Mouse (Mus musculus): ENCODE results near the gene Cdk18.

Gene Cdk18

DNA sequence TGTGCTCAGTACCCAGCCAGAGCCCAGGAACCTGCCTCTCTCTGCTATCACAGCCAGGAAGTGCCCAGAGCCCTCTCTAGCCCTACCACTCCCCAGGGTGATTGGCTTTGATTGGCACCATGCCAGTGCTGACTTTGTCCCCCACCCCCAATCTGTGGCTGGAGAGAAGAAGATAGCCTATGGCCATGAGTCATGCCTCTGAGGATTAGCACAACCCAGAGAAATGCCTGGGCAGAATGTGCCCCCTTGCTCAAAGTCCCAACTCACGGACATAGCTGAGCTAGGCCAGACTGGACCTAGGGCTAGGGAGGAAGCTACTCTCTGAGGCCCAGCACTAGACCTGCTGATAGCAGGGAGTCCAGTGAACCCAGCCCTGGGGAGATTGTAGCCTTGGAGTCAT lies 10.7 kb upstream of the Cdk18 start:
- DNase-seq (ENCODE audit: extremely low read depth, low read depth), result no peak

- DNase-seq (ENCODE audit: extremely low read depth, low read depth), result no peak
Measured at GRCm38 (mm10) chr1:132149410-132149809, 9.9 kb upstream of the Cdk18 start.

- no peak for DNase-seq (ENCODE audit: extremely low read depth, low read depth)
Measured at GRCm38 (mm10) chr1:132145973-132146685, 6.6 kb upstream of the Cdk18 start.

DNA sequence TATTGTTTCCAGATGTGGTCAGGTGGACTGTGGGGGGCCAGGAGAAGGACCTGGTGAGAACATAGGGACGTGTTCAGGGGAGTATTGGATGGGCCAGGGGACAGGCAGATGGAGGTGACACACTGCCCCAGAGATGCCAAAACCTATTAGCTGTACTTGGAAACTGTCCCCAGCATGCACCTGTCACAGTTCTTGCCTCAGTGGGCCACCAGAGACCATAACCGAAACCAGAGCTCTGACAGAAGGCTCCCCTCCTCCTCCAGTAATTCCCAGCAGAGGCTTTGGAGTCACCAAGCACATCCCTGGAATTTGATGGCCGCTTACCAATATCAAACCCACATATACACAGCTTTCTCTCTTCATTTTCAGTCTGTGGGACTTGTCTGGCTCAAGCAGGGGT lies 5.4 kb upstream of the Cdk18 start:
- no peak for DNase-seq (ENCODE audit: extremely low read depth, low read depth)

DNA sequence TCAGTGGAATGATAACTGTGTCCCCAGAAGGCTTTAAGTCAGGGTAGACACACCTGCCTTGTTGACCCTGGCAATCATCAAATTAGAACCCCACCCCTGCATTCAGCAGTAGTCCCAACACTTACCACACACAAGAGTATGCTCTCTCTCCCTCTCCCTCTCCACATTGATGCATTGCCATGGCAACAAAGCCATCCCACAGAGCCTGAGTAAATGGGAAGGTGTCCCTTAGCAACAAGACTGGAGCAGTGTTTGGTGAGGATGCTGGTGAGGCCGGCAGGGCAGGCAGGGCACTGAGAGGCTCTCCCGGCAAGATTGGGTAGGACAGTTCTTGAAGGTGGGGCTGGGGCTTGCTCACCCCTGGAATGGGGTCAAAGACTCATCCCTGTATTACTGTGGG lies 4.7 kb upstream of the Cdk18 start:
- no peak for DNase-seq (ENCODE audit: extremely low read depth, low read depth)

- DNase-seq (ENCODE audit: extremely low read depth, low read depth), result no peak
Measured at GRCm38 (mm10) chr1:132143730-132144129, 4.2 kb upstream of the Cdk18 start.

DNA sequence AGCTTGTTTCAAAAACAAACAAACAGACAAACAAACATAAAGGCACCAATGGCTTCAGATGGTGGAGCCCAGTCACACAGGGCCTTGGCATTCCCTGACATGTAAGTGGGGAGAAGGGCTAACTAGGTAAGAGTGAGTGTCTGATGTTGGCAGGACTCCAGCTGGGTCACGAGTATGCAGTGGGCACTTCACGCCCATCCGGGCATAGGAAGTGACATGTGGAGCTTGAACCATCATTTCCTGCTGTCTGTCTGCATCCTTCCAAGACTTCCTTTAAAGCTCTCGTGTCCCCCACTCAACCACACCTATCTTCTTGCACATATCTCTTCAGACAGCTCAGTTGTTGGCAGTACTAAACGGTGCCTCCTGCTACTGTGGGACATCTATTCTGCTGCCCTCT lies 3.6 kb upstream of the Cdk18 start:
- no peak for DNase-seq (ENCODE audit: extremely low read depth, low read depth)

- DNase-seq (ENCODE audit: extremely low read depth, low read depth), result no peak
Measured at GRCm38 (mm10) chr1:132141753-132142152, 2.3 kb upstream of the Cdk18 start.

DNA sequence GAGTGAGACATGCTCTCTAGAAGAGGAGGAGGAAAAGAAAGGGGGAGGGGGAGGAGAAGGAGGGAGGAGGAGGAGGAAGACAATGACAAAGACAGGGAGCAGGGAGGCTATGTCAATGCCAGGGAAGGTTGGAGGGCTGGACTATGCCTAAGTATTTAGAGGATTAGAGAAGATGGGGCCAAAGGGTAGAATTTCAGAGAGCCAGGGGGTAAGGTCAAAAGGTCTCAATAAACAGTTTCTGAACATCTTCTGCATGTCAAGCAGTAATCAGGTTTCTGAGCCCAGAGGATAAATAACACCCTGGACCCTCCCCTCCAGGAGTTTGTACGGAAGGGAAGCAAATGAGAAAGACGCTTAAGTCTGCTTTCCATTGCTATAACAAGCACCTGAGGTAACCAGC lies 1.7 kb upstream of the Cdk18 start:
- DNase-seq (ENCODE audit: extremely low read depth, low read depth), result no peak

DNA sequence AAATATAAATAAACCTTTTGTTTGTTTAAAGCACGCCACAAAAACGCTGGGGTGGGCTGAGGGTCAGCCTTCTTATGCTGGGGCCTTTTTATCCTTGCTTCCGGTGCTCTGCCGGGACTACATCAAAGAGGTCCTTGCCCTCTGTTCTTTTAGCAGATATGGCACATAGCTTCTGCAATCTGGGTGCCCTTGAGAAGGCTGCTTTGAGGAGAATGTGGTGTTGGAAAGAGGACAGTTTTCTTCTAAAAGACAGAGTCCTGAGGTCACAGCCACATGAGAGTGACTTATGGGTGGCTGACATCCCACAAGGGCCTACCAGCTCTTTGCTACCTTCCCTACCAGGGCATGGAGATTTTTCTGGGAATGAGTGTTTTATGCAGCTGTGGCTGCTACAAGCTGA lies 1.1 kb upstream of the Cdk18 start:
- DNase-seq (ENCODE audit: extremely low read depth, low read depth), result no peak

DNA sequence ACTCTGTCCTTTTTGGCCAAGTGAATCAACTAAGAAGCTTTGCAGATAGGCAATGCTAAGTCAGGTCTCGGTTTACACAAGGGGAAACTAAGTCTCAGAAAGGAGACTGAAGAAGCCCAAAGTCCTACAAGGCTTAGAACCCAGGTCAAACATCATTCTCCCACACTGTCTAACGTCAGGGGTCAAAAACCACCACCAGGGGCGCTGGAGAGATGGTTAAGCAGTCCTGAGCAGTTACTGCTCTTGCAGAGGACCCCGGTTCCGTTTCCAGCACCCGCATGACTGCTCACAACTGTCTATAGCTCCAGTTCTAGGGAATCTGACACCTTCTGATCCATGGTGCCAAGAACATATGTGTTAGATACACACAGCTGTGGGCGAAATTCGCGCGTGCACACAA lies 687 bp upstream of the Cdk18 start:
- peak; percentile 56 for DNase-seq (ENCODE audit: extremely low read depth, low read depth)

GRCm38 (mm10) chr1:132138576-132139415 lies 688 bp downstream of the Cdk18 start:
- no peak for DNase-seq (ENCODE audit: extremely low read depth, low read depth)

- no peak for DNase-seq (ENCODE audit: extremely low read depth, low read depth)
Measured at GRCm38 (mm10) chr1:132137935-132138575, 1.4 kb downstream of the Cdk18 start.

- DNase-seq (ENCODE audit: extremely low read depth, low read depth), result no peak
Measured at GRCm38 (mm10) chr1:132136847-132137246, 2.6 kb downstream of the Cdk18 start.

GRCm38 (mm10) chr1:132135631-132136030 lies 3.9 kb downstream of the Cdk18 start:
- no peak for DNase-seq (ENCODE audit: extremely low read depth, low read depth)

- no peak for DNase-seq (ENCODE audit: extremely low read depth, low read depth)
Measured at GRCm38 (mm10) chr1:132128311-132128710, 11.2 kb downstream of the Cdk18 start.

- peak; percentile 41 for DNase-seq (ENCODE audit: extremely low read depth, low read depth)
Measured at GRCm38 (mm10) chr1:132125803-132126405, 13.6 kb downstream of the Cdk18 start.

- no peak for DNase-seq (ENCODE audit: extremely low read depth, low read depth)
Measured at GRCm38 (mm10) chr1:132125249-132125648, 14.2 kb downstream of the Cdk18 start.

DNA sequence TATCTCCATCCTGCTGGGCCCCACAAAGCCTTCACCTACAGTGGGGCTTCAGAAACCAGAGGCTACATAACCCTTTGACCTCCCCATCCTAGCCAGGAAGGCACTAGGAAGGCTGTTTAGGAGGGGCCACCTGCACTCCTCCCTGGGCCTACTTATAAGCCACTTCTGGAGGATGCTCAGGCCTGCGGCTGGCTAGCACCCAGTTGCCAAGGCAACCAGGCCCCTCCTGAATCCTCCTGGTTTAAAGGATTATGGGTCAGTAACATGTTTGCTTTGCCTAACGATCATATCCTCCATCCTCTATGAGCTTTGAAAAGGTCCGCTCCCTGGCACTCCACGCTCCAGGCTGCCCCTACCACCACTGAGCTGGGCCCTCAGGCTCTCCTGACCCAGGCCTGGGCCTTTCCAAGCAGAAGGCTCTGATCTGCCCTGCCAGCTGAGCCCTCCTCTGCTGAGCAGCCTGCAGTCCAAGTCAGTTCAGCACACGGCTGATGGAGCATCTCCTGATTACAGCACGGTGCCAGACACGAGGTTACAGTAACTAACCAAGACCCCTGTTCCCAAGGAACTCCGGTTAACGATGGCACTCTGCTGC lies 16.0 kb downstream of the Cdk18 start:
- DNase-seq (ENCODE audit: extremely low read depth, low read depth), result no peak

DNA sequence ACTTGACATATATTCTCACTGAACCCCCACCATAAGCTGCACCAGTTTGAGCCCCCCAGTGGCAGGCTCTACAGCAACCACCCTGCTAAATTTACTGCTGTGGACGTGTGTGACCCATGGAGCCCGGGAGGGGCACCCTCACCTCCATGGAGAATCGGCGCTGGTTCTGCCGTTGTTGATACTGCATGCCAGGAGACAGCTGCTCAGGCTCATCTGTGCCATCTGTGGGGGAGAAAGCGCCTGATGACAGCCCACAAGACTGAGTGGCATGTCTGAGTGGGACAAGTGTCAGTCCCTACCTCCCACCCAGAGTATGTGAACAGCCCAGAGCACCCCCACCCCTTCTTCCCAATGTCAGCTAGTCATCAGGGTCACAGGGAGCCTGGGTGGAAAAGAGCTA lies 17.6 kb downstream of the Cdk18 start:
- DNase-seq (ENCODE audit: extremely low read depth, low read depth), result no peak

DNA sequence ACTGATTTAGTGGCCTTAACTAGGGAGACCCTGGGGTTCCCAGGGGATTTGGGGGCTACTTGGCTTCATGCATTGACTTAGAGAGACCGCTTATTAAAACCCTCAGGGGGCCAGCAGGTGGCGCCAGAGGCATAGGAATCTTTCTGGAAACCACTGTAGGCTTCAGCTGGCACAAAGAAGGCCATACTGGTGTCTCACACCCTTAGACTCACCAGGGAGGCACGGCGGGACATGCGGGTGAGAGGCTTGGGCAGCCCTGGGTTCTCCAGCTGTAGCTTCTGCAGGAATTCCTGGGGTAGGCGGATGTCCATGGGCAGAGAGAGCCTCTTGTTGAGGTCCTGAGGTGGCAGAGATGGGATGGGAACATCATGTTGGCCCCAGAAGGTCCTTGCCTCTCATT lies 18.2 kb downstream of the Cdk18 start:
- peak; percentile 33 for DNase-seq (ENCODE audit: extremely low read depth, low read depth)

GRCm38 (mm10) chr1:132116606-132117005 lies 22.9 kb downstream of the Cdk18 start:
- no peak for DNase-seq (ENCODE audit: extremely low read depth, low read depth)

Data from MEL-GATA-1-ER (cell line).